Mouse (Mus musculus): ENCODE results near the gene Acot6.

- no peak for TF ChIP-seq CTCF (IDR thresholded peaks at IDR 0.05; ENCODE audit: control insufficient read depth, insufficient read depth, low read length)
- TF ChIP-seq POLR2A (IDR thresholded peaks at IDR 0.05; ENCODE audit: borderline replicate concordance, control insufficient read depth, low read depth, low read length) = no peak
Observed at GRCm38 (mm10) chr12:84141271-84141670, 40.8 kb downstream of the Acot6 start.
